20 mouse cellular contexts compared by ENCODE assay signal in the genomic region with DNA sequence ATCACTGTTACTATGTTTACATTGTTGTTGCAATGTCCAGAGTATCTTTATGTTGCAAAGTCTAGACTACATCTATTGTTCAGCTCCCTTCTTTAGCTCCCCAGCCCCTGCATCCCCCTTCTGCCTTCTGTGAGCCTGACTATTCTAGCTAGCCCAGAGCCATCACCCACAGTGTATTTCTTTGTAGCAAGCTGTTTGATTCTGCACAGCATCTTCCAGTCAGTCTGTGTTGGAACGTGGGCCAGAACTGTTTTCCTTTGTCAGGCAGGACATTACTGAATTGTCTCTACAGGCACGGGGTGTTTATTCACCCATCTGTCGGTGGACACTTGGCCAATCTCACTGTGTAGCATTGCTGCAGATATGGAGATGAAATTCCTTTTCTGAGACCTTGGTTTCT.
DNase-seq lines count a peak whose midpoint lies in the region.
"Had no signal": no experiment of that assay in that cellular context is flagged by ENCODE, and none has a peak within 500 bp of the region (broad histone marks: within the 10 kb centered on the region; RNA-seq: fewer than 3 reads in every experiment).

No protein-coding gene starts in this region.

- no peaks in the 10 kb centered on the region for H3K27me3 ChIP-seq in embryonic facial prominence, embryonic 10.5 days (replicated peaks; ENCODE audit: low read depth, poor library complexity, severe bottlenecking)
- H3K27me3 ChIP-seq: embryonic facial prominence, embryonic 12.5 days; heart, embryonic 12.5 days; neural tube, embryonic 15.5 days had no signal

- H3K36me3 ChIP-seq in embryonic facial prominence, embryonic 10.5 days (replicated peaks): no peaks in the 10 kb centered on the region
- H3K36me3 ChIP-seq: embryonic facial prominence, embryonic 12.5 days; heart, embryonic 12.5 days; midbrain, embryonic 12.5 days; neural tube, embryonic 15.5 days had no signal

- H3K4me3 ChIP-seq in embryonic facial prominence, embryonic 10.5 days: no peak overlapping the region
- H3K4me3 ChIP-seq: embryonic facial prominence, embryonic 12.5 days; erythroblast, embryonic 14.5 days; gastrocnemius, adult 2 months; heart, embryonic 12.5 days; midbrain, embryonic 12.5 days; neural tube, embryonic 15.5 days had no signal

- whole genome bisulfite sequencing in embryonic facial prominence, embryonic 10.5 days: 81% methylated on average over 3 of the region's 3 CpGs

- peak; percentile 24 for DNase-seq in cerebellum, adult 9-11 months
- DNase-seq in cerebellum, postnatal 36 days: no peak
- peak; percentile 13 for DNase-seq in layer of hippocampus, adult 11-12 months (ENCODE audit: low spot score)
- no peak for DNase-seq in layer of hippocampus, adult 9-10 months (ENCODE audit: low spot score)
- DNase-seq in testis, postnatal 14 days (ENCODE audit: low spot score): peak; percentile 68
- no peak for DNase-seq in testis, postnatal 10 days (ENCODE audit: low spot score)
- no peak for DNase-seq in retina, embryonic 14.5 days (ENCODE audit: low spot score)
- DNase-seq in embryonic facial prominence, embryonic 10.5 days (ENCODE audit: low spot score): no peak
- DNase-seq: adrenal gland, postnatal 25 days; gastrocnemius, adult 2 months; heart, postnatal 14 days; kidney, postnatal 4 days; liver; right cerebral cortex, postnatal 25 days had no signal

- H3K9me3 ChIP-seq in embryonic facial prominence, embryonic 10.5 days: no peaks in the 10 kb centered on the region
- H3K9me3 ChIP-seq: embryonic facial prominence, embryonic 12.5 days; heart, embryonic 12.5 days; midbrain, embryonic 12.5 days; neural tube, embryonic 15.5 days had no signal

- H3K4me1 ChIP-seq in embryonic facial prominence, embryonic 10.5 days: no peaks in the 10 kb centered on the region
- H3K4me1 ChIP-seq: embryonic facial prominence, embryonic 12.5 days; heart, embryonic 12.5 days had no signal

- no peak overlapping the region for H3K27ac ChIP-seq in embryonic facial prominence, embryonic 10.5 days (replicated peaks)
- H3K27ac ChIP-seq: embryonic facial prominence, embryonic 12.5 days; gastrocnemius, adult 2 months; hindbrain, embryonic 14.5 days; midbrain, embryonic 12.5 days; neural tube, embryonic 15.5 days had no signal

Comparison
In these comparisons a context has a peak if more than half of its experiments do, and no peak if none do; other contexts are left out.
1. DNase-seq: peak in cerebellum, adult 9-11 months (single experiment), layer of hippocampus, adult 11-12 months (single experiment) and testis, postnatal 14 days (single experiment); none in cerebellum, postnatal 36 days (0 of 2), layer of hippocampus, adult 9-10 months (single experiment), testis, postnatal 10 days (single experiment), retina, embryonic 14.5 days (single experiment) and embryonic facial prominence, embryonic 10.5 days (single experiment).